Mouse (Mus musculus): ENCODE measurements around the gene Sik1.
"Not testable (repeated sequence)": the region's sequence is repeated elsewhere in the genome, so short reads cannot be mapped to it uniquely, and the experiment has no call there.

Sik1 gene

GRCm38 (mm10) chr17:31855597-31856518 is at the start of gene Sik1:
Gene Sik1 (minus strand): TSS chr17:31855804.
- peak; percentile 98 for DNase-seq (ENCODE audit: low spot score)

- no peak for DNase-seq (ENCODE audit: low spot score)
Observed at GRCm38 (mm10) chr17:31905201-31905790, 49.7 kb upstream of the Sik1 start.

GRCm38 (mm10) chr17:31904036-31904435 is 48.4 kb upstream of the Sik1 start:
- DNase-seq (ENCODE audit: low spot score) = no peak

- DNase-seq (ENCODE audit: low spot score) = no peak
Observed at GRCm38 (mm10) chr17:31902630-31903198, 47.1 kb upstream of the Sik1 start.

GRCm38 (mm10) chr17:31901461-31902204 is 46.0 kb upstream of the Sik1 start:
- no peak for DNase-seq (ENCODE audit: low spot score)

- no peak for DNase-seq (ENCODE audit: low spot score)
Observed at GRCm38 (mm10) chr17:31898941-31899340, 43.3 kb upstream of the Sik1 start.

- no peak for DNase-seq (ENCODE audit: low spot score)
Observed at GRCm38 (mm10) chr17:31897186-31897793, 41.7 kb upstream of the Sik1 start.

- no peak for DNase-seq (ENCODE audit: low spot score)
Observed at GRCm38 (mm10) chr17:31896751-31897150, 41.1 kb upstream of the Sik1 start.

- DNase-seq (ENCODE audit: low spot score) = no peak
Observed at GRCm38 (mm10) chr17:31896311-31896710, 40.7 kb upstream of the Sik1 start.

- DNase-seq (ENCODE audit: low spot score) = no peak
Observed at GRCm38 (mm10) chr17:31893371-31894060, 37.9 kb upstream of the Sik1 start.

- peak; percentile 67 for DNase-seq (ENCODE audit: low spot score)
Observed at GRCm38 (mm10) chr17:31892750-31893149, 37.1 kb upstream of the Sik1 start.

GRCm38 (mm10) chr17:31891858-31892257 is 36.3 kb upstream of the Sik1 start:
- no peak for DNase-seq (ENCODE audit: low spot score)

- no peak for DNase-seq (ENCODE audit: low spot score)
Observed at GRCm38 (mm10) chr17:31890311-31890951, 34.8 kb upstream of the Sik1 start.

GRCm38 (mm10) chr17:31889446-31890201 is 34.0 kb upstream of the Sik1 start:
- no peak for DNase-seq (ENCODE audit: low spot score)

- DNase-seq (ENCODE audit: low spot score) = no peak
Observed at GRCm38 (mm10) chr17:31888540-31888939, 32.9 kb upstream of the Sik1 start.

- not testable (repeated sequence) for DNase-seq (ENCODE audit: low spot score)
Observed at GRCm38 (mm10) chr17:31884676-31885075, 29.1 kb upstream of the Sik1 start.

GRCm38 (mm10) chr17:31879406-31879805 is 23.8 kb upstream of the Sik1 start:
- DNase-seq (ENCODE audit: low spot score) = no peak

GRCm38 (mm10) chr17:31877650-31878141 is 22.1 kb upstream of the Sik1 start:
- no peak for DNase-seq (ENCODE audit: low spot score)

GRCm38 (mm10) chr17:31877181-31877581 is 21.6 kb upstream of the Sik1 start:
- no peak for DNase-seq (ENCODE audit: low spot score)

GRCm38 (mm10) chr17:31876775-31877174 is 21.2 kb upstream of the Sik1 start:
- no peak for DNase-seq (ENCODE audit: low spot score)

Data from embryo, embryonic 10.5 days (tissue).